Mouse (Mus musculus): ENCODE measurements around the gene Wipf1. TPM values are rescaled to one million over a fixed set of nuclear protein-coding genes. Genes with fewer than 3 reads are reported as not detected.
A peak's percentile ranks its signal among the peaks of the same experiment; 100 is the strongest.

The Wipf1 gene
- polyA plus RNA-seq, 1 experiment: 16.1 TPM

DNA sequence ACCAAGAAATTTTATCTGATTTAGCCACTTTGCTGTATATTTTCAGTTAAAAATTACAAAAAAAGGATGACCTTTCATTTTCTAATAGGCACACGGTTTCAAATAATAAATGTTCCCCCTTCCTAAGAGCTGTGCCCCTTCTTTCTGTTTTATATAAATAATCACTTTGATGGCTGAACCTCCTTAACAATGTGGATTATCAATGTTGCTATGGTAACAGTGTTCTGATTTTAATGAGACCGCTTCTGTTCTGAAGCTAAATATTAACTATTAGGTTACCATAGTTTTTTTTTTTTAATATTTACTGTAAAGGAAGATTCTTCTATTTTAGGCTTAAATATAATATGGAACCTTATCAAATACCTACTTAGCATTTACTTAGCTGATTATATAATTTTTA lies 89.2 kb downstream of the Wipf1 start:
- Histone ChIP-seq H3K4me3 (ENCODE audit: insufficient read depth, poor library complexity, severe bottlenecking) (no peak overlapping the region), H3K36me3 (ENCODE audit: control insufficient read depth, insufficient read depth) (peaks cover 69% of the 10 kb centered on the region), H3ac (ENCODE audit: control insufficient read depth, insufficient read length, low read depth) (no peak overlapping the region), H3K79me2 (ENCODE audit: control insufficient read depth, insufficient read depth) (no peaks in the 10 kb centered on the region), H3K27me3 (ENCODE audit: control insufficient read depth, insufficient read depth, insufficient read length) (no peaks in the 10 kb centered on the region), H3K79me3 (ENCODE audit: low read depth) (no peaks in the 10 kb centered on the region)
- TF ChIP-seq MYOG (IDR thresholded peaks at IDR 0.05; ENCODE audit: control insufficient read depth, extremely low read depth, insufficient read length) (no peak), MYOD1 (IDR thresholded peaks at IDR 0.05; ENCODE audit: control insufficient read depth, insufficient read length, low read depth) (no peak), USF1 (IDR thresholded peaks at IDR 0.05; ENCODE audit: low read depth) (no peak), CEBPB (IDR thresholded peaks at IDR 0.05; ENCODE audit: low read depth) (no peak), FOSL1 (IDR thresholded peaks at IDR 0.05; ENCODE audit: insufficient read depth, low read length, poor library complexity, severe bottlenecking) (no peak), CTCF (IDR thresholded peaks at IDR 0.05; ENCODE audit: control insufficient read depth, insufficient read depth, insufficient read length) (no peak), MAX (IDR thresholded peaks at IDR 0.05) (no peak)

DNA sequence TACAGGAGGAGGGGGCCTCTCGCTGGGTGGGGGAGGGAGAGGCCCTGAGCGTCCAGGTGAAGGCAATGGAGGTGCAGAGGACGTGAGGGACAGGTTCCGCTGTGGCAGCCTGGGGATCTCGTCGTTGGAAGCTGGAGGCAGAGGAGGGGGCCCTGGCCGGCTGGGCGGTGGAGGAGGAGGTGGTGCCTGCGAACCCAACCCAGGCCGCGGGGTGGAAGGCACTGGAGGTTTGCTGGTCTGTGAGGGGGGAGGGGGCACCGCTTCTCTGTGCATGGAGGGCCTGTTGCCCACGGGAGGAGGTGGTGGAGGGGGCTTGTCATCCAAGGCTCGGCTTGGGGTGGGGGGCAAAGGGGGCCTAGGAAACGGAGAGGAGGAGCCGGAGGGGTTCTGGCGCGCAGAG lies 92.6 kb downstream of the Wipf1 start:
- H3K27me3 ChIP-seq (ENCODE audit: control insufficient read depth, insufficient read depth, insufficient read length): no peaks in the 10 kb centered on the region
- no peaks in the 10 kb centered on the region for H3K79me2 ChIP-seq (ENCODE audit: control insufficient read depth, insufficient read depth)
- no peaks in the 10 kb centered on the region for H3K79me3 ChIP-seq (ENCODE audit: low read depth)
- H3K36me3 ChIP-seq (ENCODE audit: control insufficient read depth, insufficient read depth): peaks cover 74% of the 10 kb centered on the region
- no peak overlapping the region for H3K4me3 ChIP-seq (ENCODE audit: insufficient read depth, poor library complexity, severe bottlenecking)
- TF ChIP-seq USF1 (IDR thresholded peaks at IDR 0.05; ENCODE audit: low read depth): no peak
- H3ac ChIP-seq (ENCODE audit: control insufficient read depth, insufficient read length, low read depth): no peak overlapping the region

DNA sequence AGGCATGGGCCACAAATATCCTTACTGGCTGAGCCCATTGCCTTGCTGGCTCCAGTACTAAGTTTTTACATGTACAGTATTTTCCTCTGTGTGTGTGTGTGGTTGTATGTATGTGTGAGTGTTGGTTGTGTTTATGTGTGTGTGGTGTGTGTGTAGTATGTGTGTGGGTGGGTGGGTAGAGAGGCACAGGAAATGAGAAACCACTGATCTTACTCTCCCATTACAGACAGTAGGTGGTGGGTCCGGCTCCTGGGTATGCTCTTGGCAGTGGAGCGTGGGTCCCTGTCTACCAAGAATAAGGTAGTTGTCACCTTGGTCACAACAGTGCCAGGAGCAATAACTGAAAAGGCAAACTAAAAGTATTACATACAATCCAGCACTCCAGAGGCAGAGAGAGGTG lies 93.7 kb downstream of the Wipf1 start:
- Histone ChIP-seq H3K27me3 (ENCODE audit: control insufficient read depth, insufficient read depth, insufficient read length) (no peaks in the 10 kb centered on the region), H3K36me3 (ENCODE audit: control insufficient read depth, insufficient read depth) (peaks cover 75% of the 10 kb centered on the region), H3K4me3 (ENCODE audit: insufficient read depth, poor library complexity, severe bottlenecking) (no peak overlapping the region), H3K79me2 (ENCODE audit: control insufficient read depth, insufficient read depth) (no peaks in the 10 kb centered on the region), H3ac (ENCODE audit: control insufficient read depth, insufficient read length, low read depth) (no peak overlapping the region), H3K79me3 (ENCODE audit: low read depth) (no peaks in the 10 kb centered on the region)
- TF ChIP-seq MYOG (IDR thresholded peaks at IDR 0.05; ENCODE audit: control insufficient read depth, extremely low read depth, insufficient read length) (no peak), CEBPB (IDR thresholded peaks at IDR 0.05; ENCODE audit: low read depth) (no peak), MAX (IDR thresholded peaks at IDR 0.05) (no peak), USF1 (IDR thresholded peaks at IDR 0.05; ENCODE audit: low read depth) (no peak), FOSL1 (IDR thresholded peaks at IDR 0.05; ENCODE audit: insufficient read depth, low read length, poor library complexity, severe bottlenecking) (no peak), MYOD1 (IDR thresholded peaks at IDR 0.05; ENCODE audit: control insufficient read depth, insufficient read length, low read depth) (no peak), CTCF (IDR thresholded peaks at IDR 0.05; ENCODE audit: control insufficient read depth, insufficient read depth, insufficient read length) (no peak)

DNA sequence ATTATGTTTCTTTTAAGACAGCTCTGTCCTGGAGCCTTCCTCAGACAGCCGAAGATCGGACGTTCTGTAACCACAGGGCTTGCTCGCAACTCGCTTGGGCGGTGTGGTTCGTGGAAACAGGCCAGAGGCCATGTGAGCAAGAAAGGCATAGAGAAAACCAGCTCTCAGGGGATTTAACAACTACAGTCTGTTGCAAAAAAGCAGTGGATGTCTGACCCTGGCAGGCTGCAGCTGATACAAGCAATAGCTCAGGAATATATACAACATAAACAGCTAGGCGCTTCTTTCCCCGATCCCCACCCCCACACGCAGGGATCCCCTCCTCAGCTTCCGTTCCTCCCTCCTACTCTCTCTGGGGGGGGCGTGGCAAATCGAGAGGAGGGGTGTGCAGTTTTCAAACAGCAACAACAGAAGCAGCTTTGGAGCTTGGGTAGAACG lies 97.6 kb downstream of the Wipf1 start:
- Histone ChIP-seq H3ac (ENCODE audit: control insufficient read depth, insufficient read length, low read depth) (no peak overlapping the region), H3K4me3 (ENCODE audit: insufficient read depth, poor library complexity, severe bottlenecking) (no peak overlapping the region), H3K36me3 (ENCODE audit: control insufficient read depth, insufficient read depth) (peaks cover 52% of the 10 kb centered on the region), H3K27me3 (ENCODE audit: control insufficient read depth, insufficient read depth, insufficient read length) (no peaks in the 10 kb centered on the region), H3K79me2 (ENCODE audit: control insufficient read depth, insufficient read depth) (no peaks in the 10 kb centered on the region), H3K79me3 (ENCODE audit: low read depth) (no peaks in the 10 kb centered on the region)
- TF ChIP-seq MAX (IDR thresholded peaks at IDR 0.05) (no peak), CTCF (IDR thresholded peaks at IDR 0.05; ENCODE audit: control insufficient read depth, insufficient read depth, insufficient read length) (no peak), CEBPB (IDR thresholded peaks at IDR 0.05; ENCODE audit: low read depth) (no peak), MYOD1 (IDR thresholded peaks at IDR 0.05; ENCODE audit: control insufficient read depth, insufficient read length, low read depth) (no peak), FOSL1 (IDR thresholded peaks at IDR 0.05; ENCODE audit: insufficient read depth, low read length, poor library complexity, severe bottlenecking) (no peak), USF1 (IDR thresholded peaks at IDR 0.05; ENCODE audit: low read depth) (no peak), MYOG (IDR thresholded peaks at IDR 0.05; ENCODE audit: control insufficient read depth, extremely low read depth, insufficient read length) (no peak)

DNA sequence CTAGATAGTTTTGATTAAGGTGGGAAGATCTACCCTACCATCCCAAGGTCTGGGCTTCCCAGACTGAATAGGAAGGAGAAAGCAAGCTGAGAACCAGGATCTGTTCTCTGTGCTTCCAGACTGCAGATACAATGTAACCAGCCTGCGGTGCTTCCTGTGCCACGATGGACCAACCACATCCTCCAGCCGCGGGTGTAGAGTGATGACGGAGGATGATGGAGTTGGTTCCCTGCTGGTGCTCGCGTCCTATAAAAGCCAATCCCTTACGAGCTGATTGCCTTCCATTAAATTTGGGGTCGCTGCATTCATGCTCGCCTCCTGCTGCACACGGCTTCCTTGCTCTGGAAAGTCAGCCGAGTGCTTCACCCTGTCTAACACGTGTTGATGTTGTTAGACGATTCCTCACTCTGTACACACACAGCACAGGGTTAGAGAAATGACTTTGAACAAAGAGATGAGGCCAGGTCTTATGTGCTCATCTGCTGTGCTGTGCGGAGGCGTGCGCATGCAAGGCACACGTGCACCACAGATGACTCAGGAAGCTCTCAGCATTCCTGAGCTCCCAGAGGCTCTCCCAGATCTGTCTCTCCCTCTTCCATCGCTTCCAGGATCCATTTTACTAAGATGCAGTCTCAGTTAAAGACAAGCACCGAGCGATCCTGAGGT lies 100.6 kb downstream of the Wipf1 start:
- no peaks in the 10 kb centered on the region for H3K27me3 ChIP-seq (ENCODE audit: control insufficient read depth, insufficient read depth, insufficient read length)
- no peak overlapping the region for H3ac ChIP-seq (ENCODE audit: control insufficient read depth, insufficient read length, low read depth)
- peaks cover 28% of the 10 kb centered on the region for H3K36me3 ChIP-seq (ENCODE audit: control insufficient read depth, insufficient read depth)
- H3K4me3 ChIP-seq (ENCODE audit: insufficient read depth, poor library complexity, severe bottlenecking): no peak overlapping the region
- TF ChIP-seq MYOD1 (IDR thresholded peaks at IDR 0.05; ENCODE audit: control insufficient read depth, insufficient read length, low read depth) (no peak), USF1 (IDR thresholded peaks at IDR 0.05; ENCODE audit: low read depth) (no peak), MAX (IDR thresholded peaks at IDR 0.05) (no peak), CEBPB (IDR thresholded peaks at IDR 0.05; ENCODE audit: low read depth) (no peak), MYOG (IDR thresholded peaks at IDR 0.05; ENCODE audit: control insufficient read depth, extremely low read depth, insufficient read length) (no peak), CTCF (IDR thresholded peaks at IDR 0.05; ENCODE audit: control insufficient read depth, insufficient read depth, insufficient read length) (no peak), FOSL1 (IDR thresholded peaks at IDR 0.05; ENCODE audit: insufficient read depth, low read length, poor library complexity, severe bottlenecking) (no peak)
- no peaks in the 10 kb centered on the region for H3K79me2 ChIP-seq (ENCODE audit: control insufficient read depth, insufficient read depth)
- H3K79me3 ChIP-seq (ENCODE audit: low read depth): no peaks in the 10 kb centered on the region

DNA sequence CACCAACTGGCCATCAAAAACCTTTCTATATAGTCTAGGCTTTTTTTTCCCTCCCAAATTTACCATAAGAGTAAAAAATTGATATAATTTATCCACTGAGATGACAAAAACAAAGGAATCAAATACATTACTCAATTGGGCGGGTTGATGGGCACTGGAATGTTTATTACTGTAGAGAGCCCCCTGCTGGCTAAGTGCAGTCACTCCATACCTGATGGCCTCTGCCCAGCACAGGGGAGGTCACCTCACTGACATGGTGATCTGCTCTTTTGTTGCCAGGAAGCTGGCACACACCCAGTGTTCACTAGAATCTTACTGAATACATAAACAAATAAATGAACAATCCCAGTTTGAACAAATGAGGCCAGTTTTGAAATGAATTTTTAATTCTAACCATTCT lies 102.2 kb downstream of the Wipf1 start:
- H3K79me3 ChIP-seq (ENCODE audit: low read depth): no peaks in the 10 kb centered on the region
- peaks cover 17% of the 10 kb centered on the region for H3K36me3 ChIP-seq (ENCODE audit: control insufficient read depth, insufficient read depth)
- H3K79me2 ChIP-seq (ENCODE audit: control insufficient read depth, insufficient read depth): no peaks in the 10 kb centered on the region
- no peak overlapping the region for H3K4me3 ChIP-seq (ENCODE audit: insufficient read depth, poor library complexity, severe bottlenecking)
- H3ac ChIP-seq (ENCODE audit: control insufficient read depth, insufficient read length, low read depth): no peak overlapping the region
- TF ChIP-seq USF1 (IDR thresholded peaks at IDR 0.05; ENCODE audit: low read depth) (no peak), MYOD1 (IDR thresholded peaks at IDR 0.05; ENCODE audit: control insufficient read depth, insufficient read length, low read depth) (no peak), CEBPB (IDR thresholded peaks at IDR 0.05; ENCODE audit: low read depth) (no peak), CTCF (IDR thresholded peaks at IDR 0.05; ENCODE audit: control insufficient read depth, insufficient read depth, insufficient read length) (peak; percentile 38), FOSL1 (IDR thresholded peaks at IDR 0.05; ENCODE audit: insufficient read depth, low read length, poor library complexity, severe bottlenecking) (no peak), MYOG (IDR thresholded peaks at IDR 0.05; ENCODE audit: control insufficient read depth, extremely low read depth, insufficient read length) (no peak), MAX (IDR thresholded peaks at IDR 0.05) (no peak)
- no peaks in the 10 kb centered on the region for H3K27me3 ChIP-seq (ENCODE audit: control insufficient read depth, insufficient read depth, insufficient read length)

All from C2C12 (cell line).